Mouse (Mus musculus) CH12.LX (cell line): Measurements from ENCODE around the gene Srgap3. TPM values are rescaled to one million over a fixed set of nuclear protein-coding genes. Genes with fewer than 3 reads are reported as not detected.

ENCODE experiments used
- DNase-seq: peaks from one replicate; pipeline ENCODE4 v3.0.0-alpha.2; 2013; ENCODE audit errors: extremely low read depth
- H3K27ac ChIP-seq: 2 replicates; pipeline ENCODE4 v1.5.1; 2012; ENCODE audit warnings: low read depth, mild to moderate bottlenecking, control low read depth, moderate library complexity; ENCODE audit not compliant: insufficient read depth
- H3K27me3 ChIP-seq: replicated peaks from 2 replicates; pipeline ENCODE3; 2012; ENCODE audit warnings: inconsistent platforms
- H3K36me3 ChIP-seq, 2 experiments: replicated peaks in 1 of 2; 2 replicates each; pipeline versions ENCODE3 to v1.6.1; 2012; ENCODE audit warnings: inconsistent platforms in 1 of 2, low read length in 1 of 2, mild to moderate bottlenecking in 1 of 2, mixed read lengths in 1 of 2, moderate library complexity in 1 of 2; ENCODE audit not compliant: control insufficient read depth in 1 of 2, insufficient read depth in 1 of 2
- H3K4me1 ChIP-seq, 2 experiments: 2 replicates each; pipeline ENCODE4 v1.6.1; 2012; ENCODE audit warnings: inconsistent platforms in 1 of 2, moderate library complexity in 1 of 2; ENCODE audit not compliant: insufficient read depth in 2 of 2, control insufficient read depth in 1 of 2
- H3K4me2 ChIP-seq: 2 replicates; pipeline ENCODE4 v1.6.1; 2012; ENCODE audit warnings: low read depth, mild to moderate bottlenecking, control low read depth; ENCODE audit not compliant: poor library complexity, insufficient read depth, severe bottlenecking
- H3K4me3 ChIP-seq, 3 experiments: fragments of 150-350 bp in 1 of 3; sonication (generic) in 1 of 3; replicated peaks in 1 of 3; 2 replicates each; pipeline versions ENCODE3 to v1.5.1; 2011 to 2012; ENCODE audit warnings: low read depth in 2 of 3, low read length in 2 of 3, mild to moderate bottlenecking in 2 of 3, moderate library complexity in 2 of 3, control low read depth in 1 of 3, improper control_type of control experiment in 1 of 3, inconsistent platforms in 1 of 3, mixed read lengths in 1 of 3; ENCODE audit not compliant: poor library complexity in 1 of 3
- H3K79me2 ChIP-seq: replicated peaks from 2 replicates; pipeline ENCODE4 v1.6.1; 2012; ENCODE audit warnings: mild to moderate bottlenecking, moderate library complexity; ENCODE audit not compliant: control insufficient read depth, poor library complexity, insufficient read depth, severe bottlenecking; ENCODE audit errors: extremely low read depth
- H3K9ac ChIP-seq: 2 replicates; pipeline ENCODE4 v1.6.1; 2012; ENCODE audit warnings: low read depth, mild to moderate bottlenecking, control low read depth, moderate library complexity; ENCODE audit not compliant: insufficient read depth
- H3K9me3 ChIP-seq: replicated peaks from 2 replicates; pipeline ENCODE3; 2012; ENCODE audit warnings: low read length, inconsistent platforms, mixed read lengths
- BHLHE40 ChIP-seq: IDR thresholded peaks from 2 replicates; pipeline ENCODE4 v1.6.1; 2011; ENCODE audit warnings: mild to moderate bottlenecking, low read depth, low read length, improper control_type of control experiment
- CHD2 ChIP-seq: IDR thresholded peaks from 2 replicates; pipeline ENCODE4 v1.6.1; 2011; ENCODE audit warnings: low read length, improper control_type of control experiment
- CTCF ChIP-seq, 2 experiments: IDR thresholded peaks in 1 of 2; conservative IDR thresholded peaks in 1 of 2; 2 replicates each; pipeline ENCODE4 v1.5.1; 2011 to 2012; ENCODE audit warnings: low read depth in 2 of 2, low read length in 2 of 2, improper control_type of control experiment in 1 of 2, inconsistent platforms in 1 of 2, mild to moderate bottlenecking in 1 of 2, moderate library complexity in 1 of 2
- ELF1 ChIP-seq: IDR thresholded peaks from 2 replicates; pipeline ENCODE4 v1.6.1; 2014; ENCODE audit warnings: low read depth, mild to moderate bottlenecking, inconsistent platforms, low read length, improper control_type of control experiment
- EP300 ChIP-seq: IDR thresholded peaks from 2 replicates; pipeline ENCODE4 v1.6.1; 2011; ENCODE audit warnings: low read length, improper control_type of control experiment
- JUND ChIP-seq: conservative IDR thresholded peaks from 2 replicates; pipeline ENCODE4 v1.6.1; 2011; ENCODE audit warnings: low read depth, low read length, improper control_type of control experiment
- KAT2A ChIP-seq: IDR thresholded peaks from 2 replicates; pipeline ENCODE4 v1.6.1; 2012; ENCODE audit warnings: low read length, improper control_type of control experiment, inconsistent platforms; ENCODE audit not compliant: insufficient replicate concordance
- MAX ChIP-seq: IDR thresholded peaks from 2 replicates; pipeline ENCODE4 v1.6.1; 2011; ENCODE audit warnings: low read length, improper control_type of control experiment
- MAZ ChIP-seq: IDR thresholded peaks from 2 replicates; pipeline ENCODE4 v1.6.1; 2012; ENCODE audit warnings: low read depth, mild to moderate bottlenecking, inconsistent platforms, low read length, improper control_type of control experiment, moderate library complexity
- MXI1 ChIP-seq: IDR thresholded peaks from 2 replicates; pipeline ENCODE4 v1.6.1; 2011; ENCODE audit warnings: mild to moderate bottlenecking, low read depth, low read length, improper control_type of control experiment
- POLR2A ChIP-seq: IDR thresholded peaks from 2 replicates; pipeline ENCODE4 v1.6.1; 2011; ENCODE audit warnings: low read depth, mild to moderate bottlenecking, improper control_type of control experiment, low read length
- RAD21 ChIP-seq: IDR thresholded peaks from 2 replicates; pipeline ENCODE4 v1.6.1; 2011; ENCODE audit warnings: low read depth, mild to moderate bottlenecking, low read length, improper control_type of control experiment, moderate library complexity
- RCOR1 ChIP-seq: conservative IDR thresholded peaks from 2 replicates; pipeline ENCODE4 v1.6.1; 2012; ENCODE audit warnings: low read depth, mild to moderate bottlenecking, inconsistent platforms, low read length, improper control_type of control experiment
- TBP ChIP-seq: conservative IDR thresholded peaks from 2 replicates; pipeline ENCODE4 v1.6.1; 2011; ENCODE audit warnings: low read depth, low read length, improper control_type of control experiment
- USF2 ChIP-seq: conservative IDR thresholded peaks from 2 replicates; pipeline ENCODE4 v1.6.1; 2011; ENCODE audit warnings: low read depth, low read length, improper control_type of control experiment
- ZMIZ1 ChIP-seq: IDR thresholded peaks from 2 replicates; pipeline ENCODE4 v1.6.1; 2012; ENCODE audit warnings: low read depth, mild to moderate bottlenecking, inconsistent platforms, low read length, improper control_type of control experiment
- dilution Hi-C: fragments of 300-500 bp; cut with MboI; formaldehyde crosslinking; loops from 2 replicates; pipeline ENCODE4 v1.14.3; 2020; ENCODE audit warnings: low sequenced_read_pairs; ENCODE audit not compliant: extremely low pct_unique_long_range_greater_than_20kb, extremely low pct_ligation_motif_present
- in situ Hi-C: fragments of 300-500 bp; cut with MboI; formaldehyde crosslinking; loops from 3 replicates; pipeline ENCODE4 v1.14.3; 2019; ENCODE audit warnings: low sequenced_read_pairs, low pct_ligation_motif_present, low pct_unique_long_range_greater_than_20kb, mixed read lengths
- polyA plus RNA-seq: library from polyadenylated mRNA; unstranded; fragments of >175 nt; gene quantifications from 2 replicates; pipeline ENCODE4 v1.2.1, GENCODE M21; 2012; ENCODE audit warnings: low read depth; ENCODE audit not compliant: insufficient read length
- total RNA-seq, 2 experiments: library from RNA; depleted of rRNA; stranded (reverse); fragments of 300-350 nt in 1 of 2; fragments of >200 nt in 1 of 2; gene quantifications; 2 replicates each; pipeline ENCODE4 v1.2.3; 2012 to 2014

Srgap3 gene
- total and polyA plus RNA-seq, 3 experiments = 1.5 to 4.5 (median 2.1) TPM

DNA sequence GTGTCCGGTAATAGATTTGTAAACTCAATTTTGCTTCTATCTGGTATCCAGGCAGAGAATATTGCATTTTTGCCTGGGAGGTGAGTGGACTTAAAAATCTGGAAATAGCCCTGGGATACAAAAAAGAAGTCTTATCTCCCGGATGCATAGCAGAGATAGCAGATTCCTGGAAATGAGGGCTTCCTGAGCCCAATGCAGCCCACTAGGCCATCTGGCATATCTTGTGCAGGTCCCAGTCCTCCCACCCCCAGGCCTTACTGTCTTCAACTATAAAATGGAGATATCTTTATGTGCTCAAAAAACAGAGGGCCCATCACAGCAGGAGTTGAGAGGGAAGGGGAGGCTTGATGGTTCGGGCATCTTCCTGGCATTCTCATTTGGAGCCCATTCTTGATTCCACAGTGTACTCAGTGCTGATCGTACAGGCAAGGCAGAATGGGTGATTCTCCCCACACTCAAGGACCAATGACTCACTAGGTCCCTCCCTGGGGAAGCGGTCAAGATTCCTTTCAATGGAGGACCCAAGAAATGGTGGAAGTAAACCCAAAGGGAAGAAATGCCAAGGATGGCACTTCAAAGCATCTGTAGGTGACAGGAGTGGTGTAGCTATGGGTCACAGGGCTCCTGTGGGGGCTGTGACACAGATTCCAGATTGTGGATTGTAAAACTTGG is 226.5 kb downstream of the Srgap3 start:
- dilution Hi-C loops = no loop called here
- no peak for DNase-seq
- Histone ChIP-seq H3K27me3 (no peaks in the 10 kb centered on the region), H3K9ac (no peak overlapping the region), H3K4me1 (peaks cover 0 to 10% of the 10 kb centered on the region in 2 experiments; a peak in 2 of 4 replicates), H3K9me3 (no peaks in the 10 kb centered on the region), H3K4me2 (no peak overlapping the region), H3K36me3 (peaks cover 0 to 9% of the 10 kb centered on the region in 2 experiments), H3K79me2 (no peaks in the 10 kb centered on the region), H3K27ac (no peak overlapping the region), H3K4me3 (no peak overlapping the region)
- no peak for TF ChIP-seq MXI1
- TF ChIP-seq CTCF (conservative IDR thresholded peaks at IDR 0.05 in 1 of 2, IDR thresholded peaks at IDR 0.05 in 1 of 2; ENCODE audit: low read depth in 2 of 2, low read length in 2 of 2) = no peak
- in situ Hi-C loops = loop anchor here (25.0 kb wide), 1 partner anchor 592 kb away; the partner anchor contains the start of gene Brpf1

DNA sequence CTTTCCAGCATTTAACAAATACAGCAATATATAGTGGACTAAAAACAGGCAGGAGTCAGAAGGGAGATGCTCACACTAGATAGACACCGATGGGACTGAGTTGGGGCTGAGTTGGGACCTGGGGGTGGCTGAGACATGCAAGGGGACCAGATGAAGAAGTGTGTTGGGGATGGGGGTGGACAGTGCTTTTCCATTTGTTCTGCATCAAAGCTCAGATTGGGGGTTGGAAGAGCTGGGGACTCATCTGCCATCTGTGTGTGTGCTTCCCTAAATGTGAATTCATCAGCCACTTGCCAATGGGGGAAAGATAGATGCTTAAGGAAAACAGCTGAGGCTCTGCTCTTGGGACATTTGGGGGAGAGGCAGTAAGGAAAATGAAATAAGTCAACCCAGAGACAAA is 227.1 kb downstream of the Srgap3 start:
- no peak for TF ChIP-seq USF2
- no peak for TF ChIP-seq EP300
- no peak for TF ChIP-seq MXI1
- no peak for TF ChIP-seq MAX
- TF ChIP-seq ELF1 = no peak
- TF ChIP-seq RCOR1 = no peak
- TF ChIP-seq POLR2A = no peak
- TF ChIP-seq JUND = no peak
- no peak for TF ChIP-seq CHD2
- no peak for TF ChIP-seq BHLHE40
- TF ChIP-seq TBP = no peak
- no peak for TF ChIP-seq RAD21
- TF ChIP-seq KAT2A = no peak
- no peak for TF ChIP-seq ZMIZ1
- no peak for TF ChIP-seq MAZ
- TF ChIP-seq, all 38 proteins: peak for 0
- H3K4me3 ChIP-seq = no peak overlapping the region
- dilution Hi-C loops = no loop called here

More for the DNA sequence above, 227.1 kb downstream of the Srgap3 start:
- DNase-seq = no peak
- no peak overlapping the region for H3K27ac ChIP-seq
- peaks cover 0 to 9% of the 10 kb centered on the region in 2 experiments for H3K36me3 ChIP-seq
- no peaks in the 10 kb centered on the region for H3K79me2 ChIP-seq
- H3K27me3 ChIP-seq = no peaks in the 10 kb centered on the region
- H3K4me2 ChIP-seq = no peak overlapping the region
- H3K4me1 ChIP-seq = peaks cover 0 to 4% of the 10 kb centered on the region in 2 experiments; a peak in 2 of 4 replicates
- in situ Hi-C loops = loop anchor here (5.0 to 25.0 kb wide), 2 partner anchors 232 to 592 kb away; partner anchors contain the start of gene Brpf1
- no peaks in the 10 kb centered on the region for H3K9me3 ChIP-seq
- no peak overlapping the region for H3K9ac ChIP-seq
